Mouse (Mus musculus) frontal cortex, adult 2 months (tissue): ENCODE data around the gene Rbbp4. TPM values are rescaled to one million over a fixed set of nuclear protein-coding genes. Genes with fewer than 3 reads are reported as not detected.

Experiments used
- DNase-seq, 2 experiments: peaks; one replicate each; pipeline ENCODE4 v3.0.0; 2022; ENCODE audit warnings: low spot score in 1 of 2; ENCODE audit errors: extremely low spot score in 1 of 2
- polyA plus RNA-seq: library from polyadenylated mRNA; depleted of rRNA; stranded (reverse); fragments of >200 nt; gene quantifications from 2 replicates; pipeline ENCODE4 v1.2.3, GENCODE M21; 2012; rRNA removed

Gene Rbbp4
- polyA plus RNA-seq, 1 experiment: 61.4 TPM

DNA sequence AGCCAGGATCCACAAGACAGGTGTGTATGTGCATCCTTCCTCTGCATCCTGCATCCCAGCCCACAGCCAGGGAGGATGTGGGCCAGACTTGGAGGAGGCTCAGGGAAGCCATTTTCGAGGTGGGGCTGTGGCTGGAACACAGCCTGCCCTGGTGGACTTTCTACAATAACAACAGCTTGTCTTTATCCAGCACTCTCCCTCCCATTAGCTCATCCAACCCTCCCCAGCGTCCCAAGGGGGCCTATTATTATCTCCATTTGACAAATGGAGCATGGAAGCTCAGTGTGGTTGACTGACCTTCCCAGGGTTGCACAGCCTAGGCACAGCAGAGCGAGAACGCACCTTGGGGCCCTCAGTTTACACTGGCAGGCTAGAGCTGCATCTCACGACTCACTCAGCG is 74.5 kb downstream of the Rbbp4 start:
- DNase-seq: no peak

DNA sequence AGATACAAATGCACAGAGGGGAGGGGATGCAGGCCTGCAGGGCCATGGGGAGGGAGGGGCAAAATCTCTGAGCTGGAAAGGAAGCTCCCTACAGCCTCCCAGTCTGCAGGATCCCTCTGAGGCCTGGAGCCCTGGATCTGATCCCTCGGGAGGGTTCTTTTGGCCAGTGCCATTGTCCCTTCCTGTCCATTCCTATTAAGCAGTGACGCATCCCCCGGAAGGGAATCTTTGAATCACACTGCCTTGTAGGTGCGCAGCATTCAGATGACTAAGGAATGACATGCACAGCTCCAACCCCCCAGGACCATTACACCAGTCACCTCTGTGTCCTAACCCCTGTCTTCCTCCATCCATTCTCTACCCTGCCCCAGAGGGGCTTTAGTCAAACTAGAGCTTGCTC is 76.1 kb downstream of the Rbbp4 start:
- DNase-seq: no peak

Other genes with a start within 250 kb of the Rbbp4 start
- 0.32 TPM in 1 of 2 replicates, not detected in the other for gene Tmem54, start 229.8 kb downstream of the Rbbp4 start, polyA plus RNA-seq
- 560 and 728 TPM in 2 replicates for gene Hpca, start 213.3 kb downstream of the Rbbp4 start, polyA plus RNA-seq
- gene Fndc5, start 198.4 kb downstream of the Rbbp4 start, polyA plus RNA-seq: 82.9 and 90.1 TPM in 2 replicates
- 28.0 and 31.5 TPM in 2 replicates for gene S100pbp, start 145.6 kb downstream of the Rbbp4 start, polyA plus RNA-seq
- gene Yars, start 145.6 kb downstream of the Rbbp4 start, polyA plus RNA-seq: 72.0 and 72.5 TPM in 2 replicates
- gene C77080, start 74.0 kb downstream of the Rbbp4 start, polyA plus RNA-seq: 7.5 and 9.2 TPM in 2 replicates
- gene Sync, start 47.8 kb downstream of the Rbbp4 start, polyA plus RNA-seq: 1.3 TPM in 2 replicates
- 31.1 and 32.0 TPM in 2 replicates for gene Zbtb8os, start 325 bp upstream of the Rbbp4 start, polyA plus RNA-seq
- 8.5 and 9.2 TPM in 2 replicates for gene Zbtb8a, start 42.7 kb upstream of the Rbbp4 start, polyA plus RNA-seq
- gene Zbtb8b, start 105.5 kb upstream of the Rbbp4 start, polyA plus RNA-seq: 2.0 and 2.6 TPM in 2 replicates
- 36.5 and 37.9 TPM in 2 replicates for gene Bsdc1, start 126.2 kb upstream of the Rbbp4 start, polyA plus RNA-seq
- 0.11 and 0.26 TPM in 2 replicates for gene Tssk3, start 155.7 kb upstream of the Rbbp4 start, polyA plus RNA-seq
- 1.2 and 1.6 TPM in 2 replicates for gene Fam229a, start 155.8 kb upstream of the Rbbp4 start, polyA plus RNA-seq
- 233 TPM in 2 replicates for gene Marcksl1, start 178.2 kb upstream of the Rbbp4 start, polyA plus RNA-seq
- 61.8 and 70.6 TPM in 2 replicates for gene Hdac1, start 207.3 kb upstream of the Rbbp4 start, polyA plus RNA-seq
- 3.4 and 3.9 TPM in 2 replicates for gene Lck, start 238.3 kb upstream of the Rbbp4 start, polyA plus RNA-seq
- gene Fam167b, start 243.2 kb upstream of the Rbbp4 start, polyA plus RNA-seq: 0.84 and 1.4 TPM in 2 replicates